Mouse (Mus musculus) yolk sac, embryonic 10.5 days (tissue): ENCODE results near the gene Wfdc10.

Source experiments
- DNase-seq: peaks from one replicate; pipeline ENCODE4 v3.0.0-alpha.2; 2017; ENCODE audit warnings: low spot score

Gene Wfdc10

DNA sequence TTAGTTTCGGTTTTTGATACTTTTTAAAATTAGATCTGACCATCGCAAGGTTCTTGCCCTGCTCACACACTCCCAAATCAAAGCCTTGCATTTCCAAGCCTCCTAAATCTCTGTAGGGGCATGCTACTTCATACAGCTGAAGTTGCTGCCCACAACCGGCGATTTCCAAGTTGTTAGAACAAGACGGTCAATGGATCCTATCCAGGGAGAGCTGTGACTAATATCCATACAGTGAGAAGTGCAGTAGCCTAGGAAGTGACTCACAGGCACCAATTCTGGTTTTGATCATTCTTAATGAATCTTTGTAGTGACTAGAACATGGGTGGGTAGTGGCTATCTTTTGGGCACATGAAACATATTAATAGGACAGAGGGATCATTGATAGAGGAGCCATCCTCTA, 45.9 kb downstream of the Wfdc10 start:
- DNase-seq, result no peak

GRCm38 (mm10) chr2:164704235-164704634, 48.4 kb downstream of the Wfdc10 start:
- no peak for DNase-seq

DNA sequence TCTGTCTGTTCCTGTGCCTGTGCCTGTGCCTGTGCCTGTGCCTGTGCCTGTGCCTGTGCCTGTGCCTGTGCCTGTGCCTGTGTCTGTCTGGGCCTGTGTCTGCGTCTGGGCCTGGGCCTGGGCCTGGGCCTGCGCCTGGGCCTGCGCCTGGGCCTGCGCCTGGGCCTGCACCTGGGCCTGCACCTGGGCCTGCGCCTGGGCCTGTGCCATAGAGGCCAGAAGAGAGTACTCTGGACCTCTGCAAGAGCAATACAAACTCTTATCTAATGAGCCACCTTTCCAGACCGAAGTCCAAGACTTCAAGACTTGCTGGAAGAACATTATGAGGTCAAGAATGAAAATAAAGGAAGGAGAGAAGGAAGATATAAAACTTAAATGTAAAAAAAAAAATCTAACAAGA, 49.5 kb downstream of the Wfdc10 start:
- peak; percentile 16 for DNase-seq

- DNase-seq, result no peak
Observed at GRCm38 (mm10) chr2:164705991-164706390, 50.1 kb downstream of the Wfdc10 start.
